Mouse (Mus musculus) c-Kit-positive CD71-positive TER-119-positive erythroid progenitor cells, embryonic 14.5 days (primary cell): ENCODE results near the gene Shld2.
A peak's percentile ranks its signal among the peaks of the same experiment; 100 is the strongest.

Experiments
- DNase-seq: peaks from one replicate; pipeline ENCODE4 v3.0.0-alpha.2; 2013; ENCODE audit warnings: low spot score

Gene Shld2

GRCm38 (mm10) chr14:34310234-34310965 lies at the start of gene Shld2, which contains the start of gene Glud1:
TSS of gene Shld2 (minus strand) at chr14:34310493.
TSS of gene Glud1 (plus strand) at chr14:34310727.
- peak; percentile 83 for DNase-seq

GRCm38 (mm10) chr14:34359676-34360244 lies 49.5 kb upstream of the Shld2 start:
- DNase-seq: no peak

GRCm38 (mm10) chr14:34357671-34358455 lies 47.6 kb upstream of the Shld2 start:
- DNase-seq: no peak

GRCm38 (mm10) chr14:34355301-34355700 lies 45.0 kb upstream of the Shld2 start, which contains the start of gene Fam25c:
TSS of gene Fam25c (minus strand) at chr14:34355433.
- no peak for DNase-seq

GRCm38 (mm10) chr14:34354456-34354855 lies 44.2 kb upstream of the Shld2 start:
- DNase-seq: no peak

GRCm38 (mm10) chr14:34353326-34353725 lies 43.0 kb upstream of the Shld2 start:
- DNase-seq: no peak

GRCm38 (mm10) chr14:34352523-34352922 lies 42.2 kb upstream of the Shld2 start:
- DNase-seq: no peak

GRCm38 (mm10) chr14:34351660-34352059 lies 41.4 kb upstream of the Shld2 start:
- no peak for DNase-seq

GRCm38 (mm10) chr14:34349007-34349406 lies 38.7 kb upstream of the Shld2 start:
- DNase-seq: no peak

GRCm38 (mm10) chr14:34348301-34348700 lies 38.0 kb upstream of the Shld2 start:
- no peak for DNase-seq

GRCm38 (mm10) chr14:34347084-34347483 lies 36.8 kb upstream of the Shld2 start:
- DNase-seq: no peak

GRCm38 (mm10) chr14:34345771-34346566 lies 35.7 kb upstream of the Shld2 start:
- no peak for DNase-seq

GRCm38 (mm10) chr14:34344361-34344760 lies 34.1 kb upstream of the Shld2 start:
- DNase-seq: no peak

GRCm38 (mm10) chr14:34343078-34343477 lies 32.8 kb upstream of the Shld2 start:
- no peak for DNase-seq

- no peak for DNase-seq
These were observed 31.7 kb upstream of the Shld2 start for GRCm38 (mm10) chr14:34341993-34342392.

GRCm38 (mm10) chr14:34339446-34339845 lies 29.2 kb upstream of the Shld2 start:
- DNase-seq: no peak

- DNase-seq: no peak
These were observed 22.2 kb upstream of the Shld2 start for GRCm38 (mm10) chr14:34332476-34332875.

- DNase-seq: no peak
These were observed 21.6 kb upstream of the Shld2 start for GRCm38 (mm10) chr14:34331886-34332285.

GRCm38 (mm10) chr14:34330657-34331158 lies 20.4 kb upstream of the Shld2 start:
- DNase-seq: no peak

- no peak for DNase-seq
These were observed 17.3 kb upstream of the Shld2 start for GRCm38 (mm10) chr14:34327618-34328017.

GRCm38 (mm10) chr14:34326606-34327005 lies 16.3 kb upstream of the Shld2 start:
- DNase-seq: no peak

- no peak for DNase-seq
These were observed 13.3 kb upstream of the Shld2 start for GRCm38 (mm10) chr14:34323576-34324085.
